Mouse (Mus musculus) liver, embryonic 11.5 days (tissue): ENCODE measurements around the gene Tmem98. TPM values are rescaled to one million over a fixed set of nuclear protein-coding genes. Genes with fewer than 3 reads are reported as not detected.

Source experiments
- ATAC-seq: fragments of 200-750 bp; cut with Nextera tagmentation; replicated peaks from 2 replicates; pipeline ENCODE4 v1.8.0; 2017; ENCODE audit warnings: moderate number of reproducible peaks, mild to moderate bottlenecking, moderate TSS enrichment, moderate library complexity; ENCODE audit not compliant: low FRiP score
- DNase-seq: peaks from one replicate; pipeline ENCODE4 v3.0.0-alpha.2; 2017; ENCODE audit warnings: low spot score
- H3K27ac ChIP-seq: fragments of 300-500 bp; sonication (generic); 2 replicates; pipeline ENCODE4 v1.5.1; 2014; ENCODE audit warnings: mild to moderate bottlenecking, low read depth, low read length, control low read depth
- H3K27me3 ChIP-seq: fragments of 300-500 bp; sonication (generic); replicated peaks from 2 replicates; pipeline ENCODE4 v1.6.1; 2014; ENCODE audit warnings: low read length, mixed read lengths; ENCODE audit not compliant: control insufficient read depth, insufficient read depth
- H3K36me3 ChIP-seq: fragments of 300-500 bp; sonication (generic); 2 replicates; pipeline ENCODE4 v1.6.1; 2014; ENCODE audit warnings: mild to moderate bottlenecking, low read length, moderate library complexity, mixed read lengths; ENCODE audit not compliant: control insufficient read depth, insufficient read depth
- H3K4me1 ChIP-seq: fragments of 300-500 bp; sonication (generic); replicated peaks from 2 replicates; pipeline ENCODE4 v1.6.1; 2014; ENCODE audit warnings: low read length, mixed read lengths; ENCODE audit not compliant: control insufficient read depth, insufficient read depth
- H3K4me2 ChIP-seq: fragments of 300-500 bp; sonication (generic); 2 replicates; pipeline ENCODE4 v1.6.1; 2014; ENCODE audit warnings: mild to moderate bottlenecking, control low read depth, moderate library complexity
- H3K4me3 ChIP-seq: fragments of 300-500 bp; sonication (generic); 2 replicates; pipeline ENCODE4 v1.5.1; 2014; ENCODE audit warnings: low read depth, low read length, control low read depth
- H3K9ac ChIP-seq: fragments of 300-500 bp; sonication (generic); 2 replicates; pipeline ENCODE4 v1.6.1; 2014; ENCODE audit warnings: low read depth, low read length, control low read depth
- H3K9me3 ChIP-seq: fragments of 300-500 bp; sonication (generic); 2 replicates; pipeline ENCODE4 v1.6.1; 2016; ENCODE audit warnings: low read length, inconsistent platforms, mixed read lengths; ENCODE audit not compliant: control insufficient read depth
- WGBS: fragments of 180-500 bp; shearing (Covaris S2); extraction: QIAGEN DNeasy Blood & Tissue Kit; methylation state at CpG from one replicate; pipeline ENCODE4 v1.1.7; 2014; 5-methylcytosine and 5-hydroxymethylcytosine counted together
- polyA plus RNA-seq: library from polyadenylated mRNA; unstranded; fragments of >200 nt; fragmentation: Nextera tagmentation; extraction: Ambion mirVana; gene quantifications from 2 replicates; pipeline ENCODE4 v1.2.1, GENCODE M21; 2014

Tmem98 gene
- polyA plus RNA-seq, 1 experiment from 2014 or later = 52.3 TPM

DNA sequence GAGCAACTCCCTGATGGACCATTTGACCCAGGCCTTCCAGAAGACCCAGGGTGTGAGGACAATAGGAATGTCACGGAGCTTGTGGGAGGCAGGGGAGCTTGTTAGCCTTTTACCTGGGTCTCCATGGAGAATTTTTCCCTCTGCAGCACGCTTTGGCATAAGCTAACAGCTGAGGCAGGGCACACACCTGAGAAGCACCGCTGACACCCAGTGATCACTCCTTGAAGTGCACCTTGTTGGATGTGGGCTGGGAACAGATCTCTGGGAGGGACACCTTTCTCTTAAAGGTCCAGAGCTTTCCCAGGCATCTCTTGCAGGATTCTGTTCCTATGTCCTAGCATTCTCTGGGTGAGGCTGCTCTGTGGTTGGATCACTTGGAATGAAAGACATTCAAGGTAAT, 10.0 kb upstream of the Tmem98 start:
- Histone ChIP-seq H3K4me3 (no peak overlapping the region), H3K27ac (no peak overlapping the region), H3K4me1 (no peaks in the 10 kb centered on the region), H3K9ac (no peak overlapping the region), H3K36me3 (no peaks in the 10 kb centered on the region), H3K9me3 (no peaks in the 10 kb centered on the region), H3K27me3 (no peaks in the 10 kb centered on the region), H3K4me2 (no peak overlapping the region)
- WGBS = 27% methylated on average over 3 of the region's 3 CpGs
- ATAC-seq (no peak), DNase-seq (no peak)

DNA sequence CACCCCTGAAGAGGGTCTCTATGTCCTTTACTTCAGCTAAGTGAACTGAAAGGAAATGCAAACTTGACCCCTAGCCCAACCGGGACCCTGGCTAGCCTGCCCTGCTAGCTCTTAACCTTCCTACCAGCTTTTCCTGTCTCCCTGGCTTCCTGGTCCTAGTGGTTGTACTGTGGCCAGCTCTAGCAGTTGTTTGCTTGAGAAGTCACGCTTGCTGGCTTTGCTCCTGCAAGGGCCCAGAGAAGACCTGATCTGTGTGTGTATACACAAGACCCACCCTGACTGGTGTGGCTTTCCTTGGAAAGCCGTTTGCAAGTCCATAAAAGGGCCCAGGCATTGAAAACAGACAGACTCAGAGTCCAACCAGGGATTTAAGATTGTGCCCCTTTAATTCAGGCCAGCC, 7.3 kb upstream of the Tmem98 start:
- H3K4me3 ChIP-seq = no peak overlapping the region
- H3K36me3 ChIP-seq = no peaks in the 10 kb centered on the region
- H3K27ac ChIP-seq = no peak overlapping the region
- no peak for DNase-seq
- ATAC-seq = no peak
- H3K9ac ChIP-seq = no peak overlapping the region
- peaks cover 6% of the 10 kb centered on the region; the same call in 1 of the 2 replicates for H3K27me3 ChIP-seq
- H3K4me2 ChIP-seq = no peak overlapping the region
- 42% methylated on average over 3 of the region's 3 CpGs for WGBS
- H3K4me1 ChIP-seq = no peaks in the 10 kb centered on the region
- no peaks in the 10 kb centered on the region for H3K9me3 ChIP-seq

DNA sequence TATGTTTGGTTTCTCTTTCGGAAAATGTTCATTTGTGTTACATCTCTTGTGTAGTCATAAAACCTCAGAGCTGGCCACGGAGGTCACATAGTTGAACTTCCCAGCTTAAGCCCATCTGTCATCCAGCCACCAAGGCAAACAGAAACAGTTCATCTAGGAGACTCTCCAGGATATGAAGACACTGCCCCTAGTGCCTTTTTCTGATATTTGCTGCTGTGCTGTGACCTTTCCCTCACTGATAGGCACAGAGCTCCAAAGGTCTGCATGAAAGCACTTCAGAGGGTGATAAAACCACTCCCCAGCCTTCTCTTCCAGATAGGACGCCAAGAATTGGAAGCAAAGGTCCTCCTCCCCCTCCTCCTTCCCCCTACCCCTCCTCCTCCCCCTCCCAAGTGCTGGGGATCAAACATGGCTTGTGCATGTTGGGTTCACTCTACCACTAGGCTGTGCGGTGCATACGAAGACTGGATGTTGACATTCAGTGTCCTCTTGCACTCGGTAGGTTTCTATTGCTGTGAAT, 1.4 kb upstream of the Tmem98 start:
- H3K4me2 ChIP-seq = no peak overlapping the region
- H3K27ac ChIP-seq = 0 out of 2 replicates have a peak overlapping the region, but pooled peaks have one; percentile 15
- peaks cover 37% of the 10 kb centered on the region for H3K27me3 ChIP-seq
- H3K9me3 ChIP-seq = no peaks in the 10 kb centered on the region
- 56% methylated on average over 6 of the region's 6 CpGs for WGBS
- DNase-seq (no peak), ATAC-seq (peak; percentile 63)
- no peak overlapping the region for H3K4me3 ChIP-seq
- no peak overlapping the region for H3K9ac ChIP-seq
- no peaks in the 10 kb centered on the region for H3K36me3 ChIP-seq
- peaks cover 11% of the 10 kb centered on the region for H3K4me1 ChIP-seq

DNA sequence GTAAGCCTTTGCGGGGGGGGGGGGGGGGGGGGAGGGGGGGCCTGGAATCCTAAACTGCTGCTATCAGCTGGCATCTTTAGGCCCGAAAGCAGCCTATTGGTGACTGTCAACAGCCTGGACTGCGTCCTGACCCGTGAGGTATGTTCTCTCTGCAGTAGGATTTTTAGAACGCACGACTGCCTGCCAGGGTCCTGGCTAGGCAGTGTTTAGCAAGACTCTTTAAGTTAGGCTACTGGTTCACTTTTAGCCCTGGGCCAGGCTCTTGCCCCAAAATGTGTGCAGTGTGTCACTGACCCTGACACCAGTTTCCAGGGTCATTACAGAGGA, 346 bp upstream of the Tmem98 start:
- Histone ChIP-seq H3K27me3 (peaks cover 37% of the 10 kb centered on the region), H3K4me1 (peaks cover 11% of the 10 kb centered on the region), H3K4me2 (peak overlapping the region; percentile 72), H3K4me3 (peak overlapping the region; percentile 61), H3K9ac (peak overlapping the region; percentile 70), H3K27ac (peak overlapping the region; percentile 65; the same call in 1 of the 2 replicates), H3K36me3 (no peaks in the 10 kb centered on the region), H3K9me3 (no peaks in the 10 kb centered on the region)
- 39% methylated on average over 6 of the region's 6 CpGs for WGBS
- no peak for ATAC-seq
- DNase-seq = no peak

DNA sequence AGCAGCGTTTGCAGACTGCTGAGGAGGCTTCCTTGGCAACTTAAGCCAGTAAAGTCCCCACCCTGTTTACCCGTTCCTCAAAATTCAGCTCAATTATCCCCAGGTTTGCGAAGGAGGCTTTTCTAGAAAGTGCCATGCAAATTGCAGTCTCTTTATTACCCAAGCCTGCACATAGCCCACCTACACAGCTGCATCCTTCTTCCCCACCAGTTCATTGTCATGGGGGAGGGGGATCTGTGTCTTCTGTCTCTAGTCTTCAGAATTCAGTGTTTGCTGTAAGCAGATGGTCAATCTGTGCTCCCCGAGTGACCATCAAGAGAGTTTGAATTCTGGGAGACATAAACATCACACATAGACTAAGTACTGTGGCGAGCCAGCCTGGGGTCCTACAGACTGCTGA, 1.2 kb downstream of the Tmem98 start:
- DNase-seq (no peak), ATAC-seq (no peak)
- 29% methylated on average over 5 of the region's 5 CpGs for WGBS
- H3K4me1 ChIP-seq = peaks cover 11% of the 10 kb centered on the region
- H3K27ac ChIP-seq = no peak overlapping the region
- no peaks in the 10 kb centered on the region for H3K36me3 ChIP-seq
- H3K4me2 ChIP-seq = peak overlapping the region; percentile 72
- H3K4me3 ChIP-seq = peak overlapping the region; percentile 61
- no peaks in the 10 kb centered on the region for H3K9me3 ChIP-seq
- H3K27me3 ChIP-seq = peaks cover 37% of the 10 kb centered on the region
- H3K9ac ChIP-seq = peak overlapping the region; percentile 70; the same call in 1 of the 2 replicates

DNA sequence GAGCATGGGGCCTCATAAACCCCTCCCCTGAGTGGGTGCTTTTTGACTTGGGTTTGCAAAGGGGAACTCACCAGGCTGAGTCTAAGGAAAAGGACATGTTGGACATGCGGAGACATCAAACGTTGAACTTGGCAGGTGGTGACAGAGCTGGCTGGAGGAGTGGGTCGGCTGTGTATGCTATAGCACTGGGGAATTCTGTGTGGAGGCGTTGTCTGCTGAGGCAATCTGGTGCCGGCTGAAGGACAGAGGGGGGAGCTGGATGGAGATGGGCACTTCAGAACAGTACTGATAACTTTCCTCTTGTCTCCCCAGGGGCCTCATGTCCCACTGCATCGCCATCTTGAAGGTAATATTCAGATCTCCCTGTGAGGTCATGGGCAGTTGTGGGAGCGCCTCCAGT, 5.4 kb downstream of the Tmem98 start:
- ATAC-seq = no peak
- Histone ChIP-seq H3K27ac (no peak overlapping the region), H3K4me2 (no peak overlapping the region), H3K4me3 (no peak overlapping the region), H3K9me3 (no peaks in the 10 kb centered on the region), H3K36me3 (no peaks in the 10 kb centered on the region), H3K9ac (no peak overlapping the region), H3K4me1 (peaks cover 12% of the 10 kb centered on the region), H3K27me3 (peaks cover 22% of the 10 kb centered on the region)
- no peak for DNase-seq
- 79% methylated on average over 7 of the region's 7 CpGs for WGBS

DNA sequence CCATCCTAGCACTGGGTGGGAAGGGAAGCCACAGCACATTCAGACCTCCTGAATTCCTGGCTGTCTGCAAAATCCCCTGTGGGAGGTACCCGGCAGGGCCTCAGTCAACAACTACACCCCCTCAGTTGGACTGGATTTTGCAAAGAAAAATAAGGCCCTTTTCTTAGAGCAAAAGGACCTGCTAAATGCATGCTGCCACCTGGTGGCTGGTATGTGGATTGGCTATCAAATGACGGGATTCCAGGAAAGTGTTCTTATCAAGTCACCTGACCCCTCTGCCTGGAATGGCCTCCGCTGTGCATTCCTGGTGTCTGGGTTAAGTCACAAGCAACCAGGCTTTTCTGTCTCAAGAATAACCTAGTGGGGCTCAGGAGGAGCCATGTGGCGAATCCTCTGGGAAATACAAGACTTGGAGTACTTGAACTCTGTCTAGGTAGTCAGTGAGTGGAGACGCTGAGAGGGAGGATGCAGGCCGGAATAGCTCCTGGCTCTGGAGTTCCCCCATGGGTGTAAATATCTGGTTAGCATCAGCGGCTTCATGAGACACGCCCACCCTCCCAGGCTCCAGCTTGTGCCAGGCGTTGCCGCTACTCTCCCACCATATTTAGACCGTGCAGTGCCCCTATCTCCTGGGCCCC, 8.2 kb downstream of the Tmem98 start:
- Histone ChIP-seq H3K9ac (no peak overlapping the region), H3K36me3 (no peaks in the 10 kb centered on the region)
- ATAC-seq = peak; percentile 48; the same call in 1 of the 2 replicates

DNA sequence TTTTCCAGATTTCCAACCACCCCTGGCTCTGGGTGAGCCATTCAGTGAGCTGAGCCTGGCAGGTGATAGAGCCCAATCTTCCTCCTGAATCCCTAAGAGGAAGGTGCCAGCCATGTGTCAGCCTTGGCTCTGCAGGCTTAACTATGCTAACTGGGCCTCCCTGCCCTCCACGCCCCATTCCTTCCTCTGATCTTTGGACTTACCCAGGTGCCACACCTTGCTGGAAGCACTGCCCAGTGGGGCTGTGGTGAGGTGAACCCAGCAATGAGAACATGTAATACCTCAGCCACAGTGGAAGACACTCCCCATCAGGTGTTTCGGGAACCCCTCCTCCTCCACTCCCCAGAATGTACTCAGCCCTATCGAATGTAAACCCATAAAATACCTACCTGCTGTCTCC, 10.1 kb downstream of the Tmem98 start:
- Histone ChIP-seq H3K9ac (no peak overlapping the region), H3K4me2 (no peak overlapping the region), H3K27ac (no peak overlapping the region), H3K36me3 (no peaks in the 10 kb centered on the region), H3K4me3 (no peak overlapping the region), H3K4me1 (peaks cover 11% of the 10 kb centered on the region), H3K27me3 (no peaks in the 10 kb centered on the region), H3K9me3 (no peaks in the 10 kb centered on the region)
- ATAC-seq = no peak
- 93% methylated on average over 3 of the region's 3 CpGs for WGBS
- no peak for DNase-seq

More for the DNA sequence above, 8.2 kb downstream of the Tmem98 start:
- 31% methylated on average over 11 of the region's 11 CpGs for WGBS
- H3K4me1 ChIP-seq = peaks cover 11% of the 10 kb centered on the region
- no peaks in the 10 kb centered on the region for H3K27me3 ChIP-seq
- no peaks in the 10 kb centered on the region for H3K9me3 ChIP-seq
- DNase-seq = peak; percentile 57
- H3K4me3 ChIP-seq = no peak overlapping the region
- peak overlapping the region; percentile 27; the same call in 1 of the 2 replicates for H3K4me2 ChIP-seq
- H3K27ac ChIP-seq = no peak overlapping the region

DNA sequence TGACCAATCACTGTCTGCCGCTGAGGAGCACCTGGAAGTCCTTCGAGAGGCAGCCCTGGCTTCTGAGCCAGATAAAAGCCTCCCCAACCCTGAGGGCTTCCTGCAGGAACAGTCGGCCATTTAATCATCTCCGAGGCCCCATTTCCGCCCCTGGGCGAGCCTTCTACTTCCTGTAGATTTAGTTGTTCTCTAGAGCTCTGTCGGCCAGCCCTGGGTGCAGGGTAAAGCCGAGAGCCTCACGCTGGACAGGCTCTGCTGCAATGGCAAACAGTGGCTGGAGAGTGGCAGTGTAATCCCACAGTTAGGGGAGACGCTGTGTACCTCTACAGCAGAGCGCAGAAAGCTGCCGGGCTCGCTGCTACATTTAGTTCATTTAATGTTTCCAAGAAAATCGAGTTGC, 11.3 kb downstream of the Tmem98 start:
- ATAC-seq = 0 out of 2 replicates have a peak, but pooled peaks have one; percentile 38
- Histone ChIP-seq H3K4me3 (no peak overlapping the region), H3K27me3 (no peaks in the 10 kb centered on the region), H3K27ac (0 out of 2 replicates have a peak overlapping the region, but pooled peaks have one; percentile 3), H3K36me3 (no peaks in the 10 kb centered on the region), H3K9me3 (no peaks in the 10 kb centered on the region), H3K4me2 (peak overlapping the region; percentile 51), H3K4me1 (peaks cover 11% of the 10 kb centered on the region), H3K9ac (no peak overlapping the region)
- 31% methylated on average over 14 of the region's 14 CpGs for WGBS
- peak; percentile 44 for DNase-seq
